Mouse (Mus musculus): Measurements from ENCODE around the gene Ttc26. TPM values are rescaled to one million over a fixed set of nuclear protein-coding genes. Genes with fewer than 3 reads are reported as not detected.
A peak's percentile ranks its signal among the peaks of the same experiment; 100 is the strongest.

The Ttc26 gene
- polyA plus RNA-seq, 2 experiments, result 0.26 to 0.41 TPM

GRCm38 (mm10) chr6:38347875-38348274, 33.4 kb upstream of the Ttc26 start:
- TF ChIP-seq EP300 (IDR thresholded peaks at IDR 0.05; ENCODE audit: low read depth) (no peak), CTCF (IDR thresholded peaks at IDR 0.05; ENCODE audit: low read depth) (no peak)
- H3K4me1 ChIP-seq (replicated peaks; ENCODE audit: control insufficient read depth in 2 of 2, insufficient read depth in 2 of 2, low read length in 1 of 2), result peaks cover 72 to 74% of the 10 kb centered on the region in 2 experiments
- H3K4me3 ChIP-seq (ENCODE audit: insufficient read depth in 1 of 2, low read depth in 2 of 2, low read length in 2 of 2), result no peak overlapping the region
- DNase-seq (ENCODE audit: low read depth in 3 of 3, low spot score in 3 of 3) (no peak), ATAC-seq (ENCODE audit: insufficient read depth) (no peak)
- 45% methylated on average over 5 of the region's 5 CpGs for WGBS (ENCODE audit: insufficient replicate concordance)
- no peaks in the 10 kb centered on the region for H3K27me3 ChIP-seq (ENCODE audit: control insufficient read depth, insufficient read depth, low read length)
- H3K27ac ChIP-seq, result peak overlapping the region; percentile 100
- H3K9ac ChIP-seq (replicated peaks), result peak overlapping the region; percentile 10; the same call in 1 of the 2 replicates
- H3K4me2 ChIP-seq (ENCODE audit: low read depth), result peak overlapping the region; percentile 35
- H3K36me3 ChIP-seq (replicated peaks; ENCODE audit: control insufficient read depth, insufficient read depth, low read depth), result peaks cover 46% of the 10 kb centered on the region
- H3K9me3 ChIP-seq (ENCODE audit: control insufficient read depth, low read length), result no peaks in the 10 kb centered on the region

GRCm38 (mm10) chr6:38348811-38349453, 32.3 kb upstream of the Ttc26 start:
- Histone ChIP-seq H3K4me3 (ENCODE audit: insufficient read depth in 1 of 2, low read depth in 2 of 2, low read length in 2 of 2) (peak overlapping the region in 1 of 2 experiments; percentile 11; a peak in 2 of 4 replicates), H3K9me3 (ENCODE audit: control insufficient read depth, low read length) (no peaks in the 10 kb centered on the region), H3K4me2 (ENCODE audit: low read depth) (peak overlapping the region; percentile 99), H3K27me3 (ENCODE audit: control insufficient read depth, insufficient read depth, low read length) (no peaks in the 10 kb centered on the region), H3K4me1 (replicated peaks; ENCODE audit: control insufficient read depth in 2 of 2, insufficient read depth in 2 of 2, low read length in 1 of 2) (peaks cover 62 to 63% of the 10 kb centered on the region in 2 experiments), H3K9ac (replicated peaks) (no peak overlapping the region), H3K36me3 (replicated peaks; ENCODE audit: control insufficient read depth, insufficient read depth, low read depth) (peaks cover 46% of the 10 kb centered on the region), H3K27ac (peak overlapping the region; percentile 47)
- ATAC-seq (ENCODE audit: insufficient read depth), result no peak
- no peak for DNase-seq (ENCODE audit: low read depth in 3 of 3, low spot score in 3 of 3)
- TF ChIP-seq CTCF (IDR thresholded peaks at IDR 0.05; ENCODE audit: low read depth) (no peak), EP300 (IDR thresholded peaks at IDR 0.05; ENCODE audit: low read depth) (no peak)
- 78% methylated on average over 6 of the region's 6 CpGs for WGBS (ENCODE audit: insufficient replicate concordance)

- Histone ChIP-seq H3K4me1 (replicated peaks; ENCODE audit: control insufficient read depth in 2 of 2, insufficient read depth in 2 of 2, low read length in 1 of 2) (peaks cover 54% of the 10 kb centered on the region in 2 experiments), H3K4me2 (ENCODE audit: low read depth) (peak overlapping the region; percentile 99), H3K27ac (peak overlapping the region; percentile 47), H3K27me3 (ENCODE audit: control insufficient read depth, insufficient read depth, low read length) (no peaks in the 10 kb centered on the region), H3K36me3 (replicated peaks; ENCODE audit: control insufficient read depth, insufficient read depth, low read depth) (peaks cover 39% of the 10 kb centered on the region), H3K9ac (replicated peaks) (peak overlapping the region; percentile 35), H3K4me3 (ENCODE audit: insufficient read depth in 1 of 2, low read depth in 2 of 2, low read length in 2 of 2) (peak overlapping the region in 1 of 2 experiments; percentile 11; a peak in 2 of 4 replicates), H3K9me3 (ENCODE audit: control insufficient read depth, low read length) (no peaks in the 10 kb centered on the region)
- DNase-seq (ENCODE audit: low read depth in 3 of 3, low spot score in 3 of 3) (no peak), ATAC-seq (ENCODE audit: insufficient read depth) (no peak)
- TF ChIP-seq CTCF (IDR thresholded peaks at IDR 0.05; ENCODE audit: low read depth), result no peak
- TF ChIP-seq EP300 (IDR thresholded peaks at IDR 0.05; ENCODE audit: low read depth), result no peak
- WGBS (ENCODE audit: insufficient replicate concordance), result 76% methylated on average over 9 of the region's 9 CpGs
Measured at GRCm38 (mm10) chr6:38349806-38350205, 31.5 kb upstream of the Ttc26 start.

GRCm38 (mm10) chr6:38351930-38352329, 29.3 kb upstream of the Ttc26 start:
- peak overlapping the region; percentile 26 for H3K27ac ChIP-seq
- TF ChIP-seq CTCF (IDR thresholded peaks at IDR 0.05; ENCODE audit: low read depth), result no peak
- no peak for TF ChIP-seq EP300 (IDR thresholded peaks at IDR 0.05; ENCODE audit: low read depth)
- no peaks in the 10 kb centered on the region for H3K9me3 ChIP-seq (ENCODE audit: control insufficient read depth, low read length)
- no peak for ATAC-seq (ENCODE audit: insufficient read depth)
- DNase-seq (ENCODE audit: low read depth in 3 of 3, low spot score in 3 of 3), result no peak
- H3K4me3 ChIP-seq (ENCODE audit: insufficient read depth in 1 of 2, low read depth in 2 of 2, low read length in 2 of 2), result peak overlapping the region; percentile 84 to 85
- H3K4me1 ChIP-seq (replicated peaks; ENCODE audit: control insufficient read depth in 2 of 2, insufficient read depth in 2 of 2, low read length in 1 of 2), result peaks cover 50 to 55% of the 10 kb centered on the region in 2 experiments
- 15% methylated on average over 4 of the region's 4 CpGs for WGBS (ENCODE audit: insufficient replicate concordance)
- peak overlapping the region; percentile 98 for H3K9ac ChIP-seq (replicated peaks)
- no peaks in the 10 kb centered on the region for H3K27me3 ChIP-seq (ENCODE audit: control insufficient read depth, insufficient read depth, low read length)
- peak overlapping the region; percentile 99 for H3K4me2 ChIP-seq (ENCODE audit: low read depth)
- peaks cover 34% of the 10 kb centered on the region for H3K36me3 ChIP-seq (replicated peaks; ENCODE audit: control insufficient read depth, insufficient read depth, low read depth)

GRCm38 (mm10) chr6:38352451-38352850, 28.8 kb upstream of the Ttc26 start:
- Histone ChIP-seq H3K27me3 (ENCODE audit: control insufficient read depth, insufficient read depth, low read length) (no peaks in the 10 kb centered on the region), H3K4me3 (ENCODE audit: insufficient read depth in 1 of 2, low read depth in 2 of 2, low read length in 2 of 2) (peak overlapping the region; percentile 84 to 85), H3K4me2 (ENCODE audit: low read depth) (peak overlapping the region; percentile 99), H3K36me3 (replicated peaks; ENCODE audit: control insufficient read depth, insufficient read depth, low read depth) (peaks cover 34% of the 10 kb centered on the region), H3K27ac (peak overlapping the region; percentile 98), H3K9me3 (ENCODE audit: control insufficient read depth, low read length) (no peaks in the 10 kb centered on the region), H3K4me1 (replicated peaks; ENCODE audit: control insufficient read depth in 2 of 2, insufficient read depth in 2 of 2, low read length in 1 of 2) (peaks cover 46 to 52% of the 10 kb centered on the region in 2 experiments), H3K9ac (replicated peaks) (peak overlapping the region; percentile 98)
- 4% methylated on average over 10 of the region's 10 CpGs for WGBS (ENCODE audit: insufficient replicate concordance)
- TF ChIP-seq EP300 (IDR thresholded peaks at IDR 0.05; ENCODE audit: low read depth) (no peak), CTCF (IDR thresholded peaks at IDR 0.05; ENCODE audit: low read depth) (peak; percentile 34)
- no peak for DNase-seq (ENCODE audit: low read depth in 3 of 3, low spot score in 3 of 3)
- no peak for ATAC-seq (ENCODE audit: insufficient read depth)
